Mouse (Mus musculus) C2C12 (cell line): ENCODE measurements around the gene Tsen2.

Source experiments
- CEBPB ChIP-seq: IDR thresholded peaks from one replicate; pipeline ENCODE4 v1.6.1; 2011; ENCODE audit warnings: low read depth, mild to moderate bottlenecking, control low read depth, moderate library complexity
- CTCF ChIP-seq: IDR thresholded peaks from one replicate; pipeline ENCODE4 v1.5.1; 2011; ENCODE audit not compliant: control insufficient read depth, insufficient read depth, insufficient read length
- MAX ChIP-seq: IDR thresholded peaks from one replicate; pipeline ENCODE4 v1.6.1; 2011; ENCODE audit warnings: mild to moderate bottlenecking, control low read depth
- MYOG ChIP-seq: IDR thresholded peaks from one replicate; pipeline ENCODE4 v1.6.1; 2011; ENCODE audit not compliant: control insufficient read depth, insufficient read length; ENCODE audit errors: extremely low read depth
- USF1 ChIP-seq: IDR thresholded peaks from one replicate; pipeline ENCODE4 v1.6.1; 2011; ENCODE audit warnings: low read depth, mild to moderate bottlenecking, control low read depth, moderate library complexity

DNA sequence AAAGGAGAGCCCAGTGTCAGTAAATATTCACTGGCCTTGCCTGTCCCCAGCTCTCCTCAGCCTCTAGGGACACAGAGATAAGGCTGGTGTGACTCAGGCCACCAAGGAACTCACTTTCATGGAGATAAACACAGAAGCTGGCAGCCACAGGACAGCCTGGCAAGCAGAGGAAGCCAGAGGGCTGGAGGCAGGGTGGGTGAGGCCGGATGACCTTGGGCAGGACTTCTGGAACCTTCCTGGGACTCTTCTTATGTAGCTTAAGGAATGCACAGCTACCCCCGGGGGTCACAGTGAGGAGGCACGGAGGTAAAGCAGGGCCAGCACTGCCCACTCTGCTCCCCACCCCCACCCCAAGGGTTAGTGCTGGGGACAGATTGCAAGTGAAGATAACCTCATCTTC lies 43.3 kb upstream of the Tsen2 start:
- no peak for TF ChIP-seq CTCF
- TF ChIP-seq MAX, result no peak
- TF ChIP-seq MYOG, result no peak
- no peak for TF ChIP-seq USF1
- no peak for TF ChIP-seq CEBPB
